13 mouse cellular contexts compared by ENCODE assay signal in genomic region chr5:114651449-114651848, GRCm38 (mm10). TPM values are rescaled to one million over a fixed set of nuclear protein-coding genes. Genes with fewer than 3 reads are reported as not detected.
DNase-seq lines count a peak whose midpoint lies in the region; ATAC-seq and TF ChIP-seq lines count a peak whose summit lies in the region.
"Had no signal": no experiment of that assay in that cellular context is flagged by ENCODE, and none has a peak within 500 bp of the region (broad histone marks: within the 10 kb centered on the region; RNA-seq: fewer than 3 reads in every experiment).

No protein-coding gene starts in this region.

- H3K27ac ChIP-seq in heart, embryonic 11.5 days (ENCODE audit: low read depth, low read length) = no peak overlapping the region
- no peak overlapping the region for H3K27ac ChIP-seq in lung, embryonic 14.5 days (ENCODE audit: low read depth)
- H3K27ac ChIP-seq in embryonic facial prominence, embryonic 15.5 days (replicated peaks) = peak overlapping the region; percentile 51
- H3K27ac ChIP-seq: neural tube, embryonic 15.5 days had no signal

- no peak for TF ChIP-seq POLR2A in lung, adult 2 months (IDR thresholded peaks at IDR 0.05; ENCODE audit: borderline replicate concordance, extremely low read depth, low read depth, low read length)

- no peak for TF ChIP-seq CTCF in lung, embryonic 14.5 days (IDR thresholded peaks at IDR 0.05; ENCODE audit: low read depth)
- no peak for TF ChIP-seq CTCF in lung, adult 2 months (IDR thresholded peaks at IDR 0.05; ENCODE audit: insufficient read depth, low read length)

- 31% methylated on average over 3 of the region's 3 CpGs for WGBS in heart, embryonic 11.5 days (ENCODE audit: insufficient replicate concordance)
- WGBS in lung, embryonic 14.5 days = 25% methylated on average over 3 of the region's 3 CpGs
- 29% methylated on average over 3 of the region's 3 CpGs for WGBS in lung, adult 2 months
- WGBS in embryonic facial prominence, embryonic 15.5 days = 26% methylated on average over 3 of the region's 3 CpGs

- 0 out of 2 replicates have a peak overlapping the region, but pooled peaks have one; percentile 39 for H3K9ac ChIP-seq in heart, embryonic 11.5 days (ENCODE audit: low read depth, low read length)
- 0 out of 2 replicates have a peak overlapping the region, but pooled peaks have one; percentile 5 for H3K9ac ChIP-seq in lung, embryonic 14.5 days
- no peak overlapping the region for H3K9ac ChIP-seq in embryonic facial prominence, embryonic 15.5 days
- H3K9ac ChIP-seq: neural tube, embryonic 15.5 days had no signal

- no peak for ATAC-seq in heart, embryonic 11.5 days (replicated peaks; ENCODE audit: insufficient number of reproducible peaks, low FRiP score, low TSS enrichment)
- no peak for ATAC-seq in lung, embryonic 14.5 days (ENCODE audit: insufficient read depth)
- no peak for ATAC-seq in embryonic facial prominence, embryonic 15.5 days (ENCODE audit: insufficient number of reproducible peaks, low FRiP score, low TSS enrichment, low read depth)
- no peak for ATAC-seq in monocyte, adult 5-6 weeks (replicated peaks; ENCODE audit: insufficient number of reproducible peaks, low FRiP score, low TSS enrichment, poor library complexity, severe bottlenecking)

- no peaks in the 10 kb centered on the region for H3K36me3 ChIP-seq in heart, embryonic 11.5 days (ENCODE audit: control insufficient read depth, insufficient read depth, low read length)
- no peaks in the 10 kb centered on the region for H3K36me3 ChIP-seq in lung, embryonic 14.5 days (ENCODE audit: insufficient read depth)
- H3K36me3 ChIP-seq in embryonic facial prominence, embryonic 15.5 days = no peaks in the 10 kb centered on the region
- no peaks in the 10 kb centered on the region for H3K36me3 ChIP-seq in splenic B cell, adult 2 months (ENCODE audit: control insufficient read depth, insufficient read depth, low read length, poor library complexity, severe bottlenecking)
- H3K36me3 ChIP-seq: neural tube, embryonic 15.5 days had no signal

- H3K9me3 ChIP-seq in heart, embryonic 11.5 days (replicated peaks; ENCODE audit: control insufficient read depth, low read length) = no peaks in the 10 kb centered on the region
- no peaks in the 10 kb centered on the region for H3K9me3 ChIP-seq in lung, embryonic 14.5 days (ENCODE audit: low read depth, low read length)
- no peaks in the 10 kb centered on the region for H3K9me3 ChIP-seq in embryonic facial prominence, embryonic 15.5 days (replicated peaks)
- H3K9me3 ChIP-seq: neural tube, embryonic 15.5 days had no signal

- peaks cover 50% of the 10 kb centered on the region for H3K27me3 ChIP-seq in heart, embryonic 11.5 days (ENCODE audit: control insufficient read depth, insufficient read depth, low read length)
- H3K27me3 ChIP-seq in lung, embryonic 14.5 days (ENCODE audit: insufficient read depth, low read length) = peaks cover 8% of the 10 kb centered on the region; the same call in 1 of the 2 replicates
- peaks cover 6% of the 10 kb centered on the region; the same call in 1 of the 2 replicates for H3K27me3 ChIP-seq in embryonic facial prominence, embryonic 15.5 days
- H3K27me3 ChIP-seq in splenic B cell, adult 2 months (ENCODE audit: control insufficient read depth, insufficient read depth, low read length, poor library complexity, severe bottlenecking) = no peaks in the 10 kb centered on the region

- H3K4me3 ChIP-seq in heart, embryonic 11.5 days (ENCODE audit: low read depth, low read length) = no peak overlapping the region
- H3K4me3 ChIP-seq in lung, embryonic 14.5 days (ENCODE audit: low read depth, low read length) = no peak overlapping the region
- H3K4me3 ChIP-seq in lung, adult 2 months (replicated peaks; ENCODE audit: extremely low read depth, low read depth, low read length) = no peak overlapping the region
- H3K4me3 ChIP-seq in embryonic facial prominence, embryonic 15.5 days (replicated peaks) = no peak overlapping the region
- H3K4me3 ChIP-seq: neural tube, embryonic 15.5 days had no signal

- peaks cover 19% of the 10 kb centered on the region for H3K4me1 ChIP-seq in heart, embryonic 11.5 days (ENCODE audit: control insufficient read depth, insufficient read depth, low read length)
- H3K4me1 ChIP-seq in lung, embryonic 14.5 days (ENCODE audit: insufficient read depth) = peaks cover 9% of the 10 kb centered on the region; the same call in 1 of the 2 replicates
- H3K4me1 ChIP-seq in lung, adult 2 months (ENCODE audit: control insufficient read depth, insufficient read depth, low read length) = peaks cover 17% of the 10 kb centered on the region
- peaks cover 71% of the 10 kb centered on the region for H3K4me1 ChIP-seq in embryonic facial prominence, embryonic 15.5 days

- H3K4me2 ChIP-seq in heart, embryonic 11.5 days = peak overlapping the region; percentile 29
- H3K4me2 ChIP-seq in lung, embryonic 14.5 days = no peak overlapping the region
- no peak overlapping the region; the same call in 1 of the 2 replicates for H3K4me2 ChIP-seq in embryonic facial prominence, embryonic 15.5 days (replicated peaks)
- H3K4me2 ChIP-seq: neural tube, embryonic 15.5 days had no signal

- intact Hi-C loops in heart, postnatal 36 days (cut with DNase I) = no loop called here

- DNase-seq in heart, postnatal 36 days = no peak
- no peak for DNase-seq in lung, embryonic 14.5 days
- no peak for DNase-seq in lung, adult 2 months
- peak; percentile 20 for DNase-seq in splenic B cell, adult 2 months (ENCODE audit: low read depth, low spot score)
- no peak for DNase-seq in layer of hippocampus, postnatal 25 days (ENCODE audit: extremely low spot score in 1 of 2, low spot score in 1 of 2)
- DNase-seq: adrenal gland, adult 2 months; lung, postnatal 10 days; midbrain, embryonic 14.5 days; right cerebral cortex, postnatal 14 days had no signal

RNA-seq across cellular contexts. Expression of gene Trpv4, which starts 6.8 kb away (rescaled TPM):
- polyA plus RNA-seq in heart, embryonic 11.5 days (2014; fragmentation: Nextera tagmentation; extraction: Ambion mirVana) = 0.87 and 0.97 TPM in 2 replicates
- 1 to 10 TPM; 2.6 to 7.0 TPM for total RNA-seq in heart, postnatal 36 days (2021)
- 1.0 and 1.6 TPM in 2 replicates for polyA plus RNA-seq in lung, embryonic 14.5 days (2014; fragmentation: Nextera tagmentation; extraction: Ambion mirVana)
- 8.8 and 10.1 TPM in 2 replicates for polyA plus RNA-seq in lung, adult 2 months (2012; rRNA removed)
- 14.6 and 15.0 TPM in 2 replicates for polyA plus RNA-seq in embryonic facial prominence, embryonic 15.5 days (2015; fragmentation: Nextera tagmentation; extraction: Ambion mirVana)
- total RNA-seq in monocyte, adult 5-6 weeks (2017) = not detected in 3 replicates
- total RNA-seq in layer of hippocampus, postnatal 25 days (2021) = 1 to 10 TPM in 1 of 2 experiments, under 1 TPM in 1; 0.75 to 1.3 TPM

RNA-seq across cellular contexts. Expression of gene Gltp, which starts 39.3 kb away (rescaled TPM):
- polyA plus RNA-seq in heart, embryonic 11.5 days (2014; fragmentation: Nextera tagmentation; extraction: Ambion mirVana) = 55.7 and 57.1 TPM in 2 replicates
- total RNA-seq in heart, postnatal 36 days (2021) = 10 to 100 TPM; 16.0 to 17.2 TPM
- 71.1 and 74.8 TPM in 2 replicates for polyA plus RNA-seq in lung, embryonic 14.5 days (2014; fragmentation: Nextera tagmentation; extraction: Ambion mirVana)
- polyA plus RNA-seq in lung, adult 2 months (2012; rRNA removed) = 222 and 259 TPM in 2 replicates
- polyA plus RNA-seq in embryonic facial prominence, embryonic 15.5 days (2015; fragmentation: Nextera tagmentation; extraction: Ambion mirVana) = 287 and 358 TPM in 2 replicates
- total RNA-seq in monocyte, adult 5-6 weeks (2017) = 46.4 to 52.1 TPM (median 46.5 TPM) in 3 replicates
- 10 to 100 TPM; 36.7 to 46.2 TPM for total RNA-seq in layer of hippocampus, postnatal 25 days (2021)

RNA-seq across cellular contexts. Expression of gene Tchp, which starts 56.1 kb away (rescaled TPM):
- polyA plus RNA-seq in heart, embryonic 11.5 days (2014; fragmentation: Nextera tagmentation; extraction: Ambion mirVana) = 8.0 and 8.3 TPM in 2 replicates
- total RNA-seq in heart, postnatal 36 days (2021) = 1 to 10 TPM; 3.7 to 5.4 TPM
- 13.1 and 14.8 TPM in 2 replicates for polyA plus RNA-seq in lung, embryonic 14.5 days (2014; fragmentation: Nextera tagmentation; extraction: Ambion mirVana)
- 12.2 and 17.3 TPM in 2 replicates for polyA plus RNA-seq in lung, adult 2 months (2012; rRNA removed)
- polyA plus RNA-seq in embryonic facial prominence, embryonic 15.5 days (2015; fragmentation: Nextera tagmentation; extraction: Ambion mirVana) = 16.3 and 17.4 TPM in 2 replicates
- total RNA-seq in monocyte, adult 5-6 weeks (2017) = 9.8 to 16.3 TPM (median 12.8 TPM) in 3 replicates
- 10 to 100 TPM in 1 of 2 experiments, 1 to 10 TPM in 1; 9.3 to 14.4 TPM for total RNA-seq in layer of hippocampus, postnatal 25 days (2021)
